Mouse (Mus musculus) c-Kit-positive CD71-positive TER-119-negative erythroid progenitor cells, embryonic 14.5 days (primary cell): ENCODE results near the gene Ctsw.
A peak's percentile ranks its signal among the peaks of the same experiment; 100 is the strongest.

Experiments
- DNase-seq: peaks from one replicate; pipeline ENCODE4 v3.0.0-alpha.2; 2013; ENCODE audit warnings: low read depth

Gene Ctsw

DNA sequence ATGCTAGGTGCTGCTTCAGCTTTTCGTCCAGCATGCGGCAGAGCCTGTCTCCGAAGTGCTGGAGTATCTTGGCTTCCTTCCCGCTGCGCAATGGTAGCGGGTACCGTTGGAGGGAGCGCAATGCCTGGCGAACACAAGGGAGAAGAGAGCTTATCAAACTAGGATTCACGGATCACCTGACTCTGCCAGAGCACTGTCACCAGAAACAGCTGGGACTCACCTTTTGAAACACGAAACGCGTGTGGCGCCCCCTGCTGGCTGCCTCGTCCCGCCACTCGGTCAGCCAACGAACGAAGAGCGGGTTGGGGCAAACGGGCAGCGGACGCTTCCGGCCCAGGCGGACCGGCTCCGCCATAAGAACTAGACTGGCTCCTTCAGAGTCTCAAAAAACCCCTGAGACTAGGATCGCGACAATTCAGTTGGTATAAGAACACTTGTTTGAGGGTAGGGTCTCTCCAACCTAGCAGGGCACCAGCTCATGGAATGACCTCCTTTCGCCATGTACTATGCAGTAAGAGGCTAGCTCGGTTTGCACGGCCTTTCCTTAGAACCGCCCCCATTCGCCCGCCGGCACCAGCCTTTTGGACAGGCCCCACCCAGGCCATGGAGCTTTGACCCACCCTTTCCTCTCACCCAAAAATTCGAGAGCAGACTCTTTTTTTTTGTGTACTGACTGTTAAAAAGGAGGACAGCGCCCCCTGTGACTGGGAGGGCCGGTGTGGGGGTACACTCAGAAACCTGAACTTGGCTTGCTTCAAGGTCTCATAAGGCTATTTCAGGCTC is 19.7 kb upstream of the Ctsw start, which contains the start of gene Mus81:
TSS of gene Mus81 (minus strand) at position 635 of the 783 bp plus-strand sequence.
- DNase-seq = peak; percentile 98

DNA sequence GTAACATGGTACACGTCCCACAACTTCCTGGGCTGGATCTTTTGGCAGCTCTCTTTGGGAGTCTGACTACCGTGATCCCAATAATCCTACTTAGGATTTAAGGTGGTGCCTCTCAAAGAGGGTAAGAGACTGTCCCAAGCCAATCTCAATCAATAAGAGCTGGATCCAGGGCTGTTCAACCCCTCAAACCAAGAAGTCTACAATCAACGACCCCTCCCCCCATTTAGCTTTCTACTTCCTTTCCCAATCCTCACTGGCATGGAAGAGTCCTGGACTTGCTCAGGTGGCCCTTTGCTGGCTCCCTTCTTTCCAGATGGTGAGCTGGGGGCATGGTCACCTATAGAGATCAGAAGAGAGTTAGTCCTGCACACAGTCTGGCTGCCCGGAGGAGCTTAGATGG is 18.5 kb upstream of the Ctsw start:
- no peak for DNase-seq

DNA sequence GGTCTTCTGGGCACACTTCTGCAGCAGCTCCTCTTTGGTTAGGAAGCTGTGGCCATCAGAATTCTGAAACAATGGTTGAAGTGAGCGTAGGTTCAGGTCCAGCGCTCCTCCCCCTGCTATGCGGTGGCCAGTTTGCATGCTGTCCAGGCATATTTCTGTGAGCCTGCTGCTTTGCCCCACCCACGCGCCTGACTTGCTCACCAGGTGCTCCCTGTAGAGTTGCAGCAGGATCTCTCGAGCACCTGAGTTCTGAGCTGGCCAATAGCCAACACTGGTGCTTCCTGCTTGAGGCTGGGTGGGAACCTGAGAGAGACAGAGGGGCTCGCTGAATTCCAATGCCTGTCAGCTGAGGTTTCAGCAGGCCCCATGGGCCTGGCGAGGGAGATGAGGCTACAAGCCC is 18.0 kb upstream of the Ctsw start:
- DNase-seq = no peak

DNA sequence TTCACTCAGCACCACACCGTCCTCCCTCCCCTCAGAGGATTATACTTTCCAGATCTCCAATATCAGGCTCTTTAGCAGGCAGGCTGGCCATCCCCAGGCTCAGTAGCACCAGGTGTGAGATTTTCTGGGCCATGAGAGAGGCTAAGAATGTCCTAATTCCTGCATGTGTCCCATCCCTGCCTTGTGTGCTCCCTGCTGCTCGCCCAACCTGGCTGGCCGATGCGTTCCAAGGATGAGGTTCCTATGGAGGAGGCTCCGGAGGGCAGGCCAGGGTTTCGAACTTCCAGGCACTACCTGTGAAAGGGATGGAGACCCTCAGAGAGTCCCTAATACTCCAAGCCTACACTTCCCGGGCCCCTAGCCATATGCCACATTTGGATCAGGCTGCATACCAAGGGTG is 17.5 kb upstream of the Ctsw start:
- DNase-seq = no peak

DNA sequence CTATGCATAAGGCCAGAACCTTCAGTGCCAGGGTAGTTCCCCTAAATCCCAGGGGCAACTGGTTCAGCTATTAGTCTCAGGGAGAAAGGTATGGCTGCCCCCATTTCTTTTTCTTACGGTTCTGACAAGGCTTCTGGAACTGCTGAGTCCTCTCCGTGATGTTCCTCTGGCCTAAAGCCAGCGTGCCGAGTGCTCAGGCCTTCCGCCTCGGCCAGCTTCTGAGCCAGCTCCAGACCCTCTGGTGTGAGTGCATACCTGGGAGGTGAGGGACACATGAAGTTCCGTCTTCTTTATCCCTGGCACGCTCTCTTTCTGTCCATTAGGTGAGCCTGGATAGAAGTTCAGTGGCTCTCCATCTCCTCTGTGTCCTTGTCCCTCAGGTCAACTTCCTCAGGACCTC is 17.1 kb upstream of the Ctsw start:
- no peak for DNase-seq

DNA sequence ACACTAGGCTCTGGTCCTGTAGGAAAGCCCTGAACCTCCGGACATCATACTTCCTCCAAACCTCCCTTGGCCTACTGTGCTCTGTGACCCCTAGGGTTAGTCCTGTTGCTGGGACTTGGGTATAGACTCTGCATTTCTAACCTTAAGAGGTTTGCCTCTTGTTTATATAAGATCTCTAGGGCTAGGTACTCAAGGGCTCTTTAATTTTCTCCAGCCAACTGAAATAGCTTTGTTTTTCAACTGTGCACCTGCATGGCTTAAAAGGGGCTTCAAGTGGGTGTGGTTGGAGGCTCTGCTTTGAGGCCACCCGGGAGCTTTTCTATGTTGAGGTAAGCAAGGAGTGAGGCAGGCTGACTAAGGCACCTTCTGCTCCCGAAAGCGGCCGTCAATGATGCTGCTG is 16.2 kb upstream of the Ctsw start:
- DNase-seq = no peak

DNA sequence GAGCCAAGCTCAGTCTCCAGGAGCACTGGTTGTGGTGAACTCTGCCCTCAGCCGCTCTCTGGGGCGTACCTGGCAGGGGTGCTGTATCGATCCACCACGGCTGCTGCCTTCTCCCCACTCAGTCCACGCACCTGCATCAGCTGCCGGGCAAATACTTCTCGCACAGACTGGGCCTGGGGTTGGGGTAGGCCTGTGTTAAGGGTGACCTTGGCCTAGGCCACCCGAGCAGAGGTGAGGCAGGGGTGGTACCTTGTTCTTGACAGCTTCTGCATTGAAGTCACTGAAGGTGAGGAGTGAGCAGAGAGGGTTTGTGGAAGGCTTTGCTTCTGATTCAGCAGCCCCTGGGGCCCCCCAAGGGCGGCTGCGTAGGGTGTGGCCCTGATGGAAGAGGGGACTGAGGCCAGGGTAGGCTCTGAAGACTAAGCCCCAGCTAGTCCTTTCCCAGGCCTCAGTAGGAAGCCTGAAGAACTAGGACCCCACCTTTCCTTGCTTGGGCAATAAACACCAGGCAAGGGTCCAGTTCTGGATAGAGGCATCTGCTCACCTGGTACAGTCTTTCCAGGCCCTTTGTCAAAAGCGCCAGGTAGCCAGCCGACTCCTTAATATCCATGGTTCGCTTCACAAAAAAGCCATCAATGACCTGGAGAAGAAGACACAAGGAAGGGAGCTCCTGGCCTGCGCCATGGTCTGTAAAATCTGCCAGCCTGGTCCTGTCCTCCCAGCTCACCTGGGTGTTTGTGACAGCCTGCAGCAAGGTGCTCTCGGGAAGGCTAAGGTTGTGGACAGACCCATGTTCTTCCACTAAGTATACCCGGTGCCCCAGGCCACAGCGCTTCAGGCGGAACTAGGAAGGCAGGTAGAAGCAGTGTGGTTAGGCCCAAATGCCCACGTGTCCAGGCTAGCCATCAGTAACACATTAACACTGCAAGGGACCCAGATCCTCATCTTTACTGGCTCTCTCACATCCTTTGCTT is 15.4 kb upstream of the Ctsw start:
- DNase-seq = no peak

DNA sequence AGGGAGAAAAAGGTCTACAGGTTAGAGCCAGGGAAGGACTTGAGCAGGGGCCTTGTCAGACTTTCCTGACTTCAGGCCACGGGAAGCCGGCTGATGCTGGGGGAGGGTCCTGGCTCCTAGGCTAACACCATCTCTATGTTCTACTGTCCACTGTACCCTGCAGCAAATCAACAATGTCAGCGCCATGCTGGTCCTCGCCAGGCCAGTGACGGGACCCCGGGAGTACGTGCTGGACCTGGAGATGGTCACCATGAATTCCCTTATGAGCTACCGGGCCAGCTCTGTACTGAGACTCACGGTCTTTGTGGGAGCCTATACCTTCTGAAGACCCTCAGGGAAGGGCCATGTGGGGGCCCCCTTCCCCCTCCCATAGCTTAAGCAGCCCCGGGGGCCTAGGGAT is 13.1 kb upstream of the Ctsw start:
- no peak for DNase-seq

DNA sequence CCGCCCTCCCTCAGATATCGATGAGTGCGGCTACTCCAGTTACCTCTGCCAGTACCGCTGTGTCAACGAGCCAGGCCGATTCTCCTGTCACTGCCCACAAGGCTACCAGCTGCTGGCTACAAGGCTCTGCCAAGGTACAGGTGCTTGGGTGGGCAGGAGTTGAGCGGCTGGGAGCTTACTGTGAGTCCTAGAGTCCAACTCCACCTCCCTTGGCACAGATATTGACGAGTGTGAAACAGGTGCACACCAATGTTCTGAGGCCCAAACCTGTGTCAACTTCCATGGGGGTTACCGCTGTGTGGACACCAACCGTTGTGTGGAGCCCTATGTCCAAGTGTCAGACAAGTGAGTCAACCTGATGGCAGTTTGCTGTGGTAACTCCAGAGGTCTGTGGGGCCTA is 11.7 kb upstream of the Ctsw start:
- DNase-seq = no peak

DNA sequence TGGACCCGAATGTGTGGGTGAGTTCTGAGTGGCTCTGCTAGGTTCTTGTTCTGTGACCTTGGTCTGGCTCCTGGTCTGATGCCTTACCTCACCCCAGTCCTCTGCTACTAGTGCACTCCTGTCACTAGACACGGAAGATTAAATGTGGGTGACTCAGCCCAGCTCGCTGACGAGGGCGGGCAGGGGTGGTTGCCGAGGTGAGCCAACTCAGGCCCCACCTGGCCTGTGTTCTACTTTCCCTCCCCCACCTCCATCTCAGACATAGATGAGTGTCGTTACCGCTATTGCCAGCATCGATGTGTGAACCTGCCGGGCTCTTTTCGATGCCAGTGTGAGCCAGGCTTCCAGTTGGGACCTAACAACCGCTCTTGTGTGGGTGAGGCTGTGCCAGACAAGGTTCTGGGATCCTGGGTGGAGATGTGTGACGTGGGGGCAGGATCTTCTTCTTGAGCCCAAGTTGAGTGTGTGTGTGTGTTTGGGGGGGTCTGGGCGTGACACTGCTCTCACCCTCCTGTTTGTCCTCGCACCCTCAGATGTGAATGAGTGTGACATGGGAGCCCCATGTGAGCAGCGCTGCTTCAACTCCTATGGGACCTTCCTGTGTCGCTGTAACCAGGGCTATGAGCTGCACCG is 9.5 kb upstream of the Ctsw start:
- DNase-seq = no peak

DNA sequence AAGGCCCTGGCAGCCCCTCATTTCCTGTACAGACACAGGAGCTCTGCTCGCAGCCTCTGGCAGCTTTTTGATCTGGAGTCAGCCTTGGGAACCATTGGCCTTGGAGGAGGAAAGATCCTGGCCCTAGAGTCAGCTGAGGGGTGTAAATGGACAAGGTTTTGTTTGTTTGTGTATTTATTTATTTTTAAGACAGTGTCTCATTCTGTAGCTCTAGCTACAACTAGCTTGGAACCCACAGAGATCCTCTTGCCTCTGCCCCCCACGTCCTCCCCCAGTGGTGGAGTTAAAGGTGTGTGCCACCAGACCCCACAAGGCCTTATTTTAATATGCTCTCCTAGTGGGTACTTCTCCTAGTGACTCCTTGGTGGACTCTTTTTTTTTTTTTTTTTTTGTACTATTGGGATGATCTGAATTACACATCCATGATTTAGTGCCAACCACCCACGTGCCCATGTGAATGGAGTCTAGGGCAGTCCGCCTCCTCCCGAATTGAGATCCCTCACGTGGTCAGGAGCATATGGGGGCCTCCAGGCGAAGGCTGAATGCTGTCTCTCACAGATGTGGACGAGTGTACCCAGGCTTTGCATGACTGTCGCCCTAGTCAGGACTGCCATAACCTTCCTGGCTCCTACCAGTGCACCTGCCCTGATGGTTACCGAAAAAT is 8.8 kb upstream of the Ctsw start:
- DNase-seq = no peak

DNA sequence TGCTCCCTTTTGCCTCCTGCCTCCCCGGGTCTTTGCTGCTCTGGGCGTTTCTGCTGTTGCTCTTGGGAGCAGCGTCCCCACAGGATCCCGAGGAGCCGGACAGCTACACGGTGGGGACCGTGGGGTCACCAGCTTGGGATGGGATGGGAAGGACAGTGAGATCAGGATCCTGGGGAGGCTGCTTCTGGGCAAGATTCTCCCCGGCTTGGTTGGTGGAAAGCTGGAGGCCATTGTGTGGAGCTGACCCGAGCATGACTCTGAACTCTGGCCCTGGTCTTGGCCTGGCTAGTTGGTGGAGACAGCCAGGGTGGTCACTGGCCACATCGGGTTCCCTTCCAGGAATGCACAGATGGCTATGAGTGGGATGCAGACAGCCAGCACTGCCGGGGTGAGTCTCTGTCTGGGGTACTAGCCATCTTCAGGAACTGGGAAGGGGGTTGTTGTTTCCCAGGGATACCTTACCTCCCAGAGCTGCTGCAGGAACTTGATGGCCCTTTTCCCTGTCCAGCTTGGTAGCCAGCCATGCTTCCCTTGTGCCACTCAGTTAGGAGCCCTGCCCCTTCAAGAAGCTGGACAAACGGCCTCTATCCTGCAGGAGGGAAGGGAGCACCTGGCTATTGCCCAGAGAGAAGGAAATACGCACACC is 6.9 kb upstream of the Ctsw start:
- no peak for DNase-seq

DNA sequence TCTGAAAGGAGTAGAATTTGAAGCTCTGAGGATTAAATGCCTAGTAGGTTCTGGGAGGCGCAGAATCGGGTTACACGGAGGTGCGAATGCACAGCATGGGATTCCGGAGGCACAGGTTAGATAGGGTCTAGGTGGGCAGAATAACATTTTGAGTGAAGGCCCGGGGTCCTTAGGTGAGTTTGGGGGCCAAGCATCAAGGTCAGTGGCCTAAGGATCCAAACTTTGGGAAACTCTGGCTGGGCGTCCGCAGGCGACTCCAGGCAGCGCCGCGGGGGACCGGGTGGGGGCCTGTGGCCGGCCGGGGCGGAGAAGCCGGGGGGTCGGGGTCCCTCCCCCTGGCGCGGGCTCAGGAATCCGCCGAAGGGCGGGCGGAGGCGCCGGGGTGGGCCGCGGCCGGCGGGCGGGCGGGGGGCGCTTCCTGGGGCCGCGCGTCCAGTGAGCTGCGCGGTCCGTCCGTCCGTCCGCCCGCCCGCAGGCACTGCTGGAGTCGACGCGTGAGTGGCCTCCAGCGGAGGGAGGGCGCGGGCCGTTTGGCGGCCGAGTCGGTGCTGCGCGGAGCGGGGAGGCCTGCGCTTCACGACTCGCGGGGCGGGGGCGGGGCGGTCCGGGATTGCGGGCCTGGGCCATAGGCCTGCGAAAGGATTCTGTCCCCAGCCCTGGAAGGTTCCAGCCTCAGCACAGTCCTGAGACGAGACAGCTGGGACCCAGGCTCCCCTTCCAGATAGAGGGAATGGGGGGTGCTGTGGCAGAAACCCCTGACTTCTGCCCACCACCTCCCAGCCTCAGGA is 6.2 kb upstream of the Ctsw start:
- no peak for DNase-seq

DNA sequence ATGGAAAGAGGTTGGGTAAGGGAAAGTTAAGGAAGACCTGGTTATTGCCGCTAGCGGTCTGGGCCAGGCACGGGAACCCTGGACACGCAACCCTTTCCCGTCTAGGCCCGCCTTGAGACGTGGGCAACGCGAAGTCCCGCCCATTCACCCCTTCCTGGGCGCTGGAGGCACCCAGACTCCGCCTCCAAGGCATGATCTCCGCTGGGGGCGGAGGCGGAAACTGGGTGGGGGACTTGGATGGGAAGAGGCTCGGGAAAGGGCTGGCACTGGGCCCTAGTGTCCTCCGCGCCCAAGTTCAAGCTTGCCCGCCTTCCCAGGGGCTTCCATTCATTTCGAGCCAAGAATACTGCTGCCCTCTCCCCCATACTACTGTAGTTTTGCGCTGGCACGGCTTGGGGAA is 5.4 kb upstream of the Ctsw start, which contains the start of gene Efemp2:
TSS of gene Efemp2 (plus strand) at position 235 of the 400 bp plus-strand sequence.
- DNase-seq = peak; percentile 54

DNA sequence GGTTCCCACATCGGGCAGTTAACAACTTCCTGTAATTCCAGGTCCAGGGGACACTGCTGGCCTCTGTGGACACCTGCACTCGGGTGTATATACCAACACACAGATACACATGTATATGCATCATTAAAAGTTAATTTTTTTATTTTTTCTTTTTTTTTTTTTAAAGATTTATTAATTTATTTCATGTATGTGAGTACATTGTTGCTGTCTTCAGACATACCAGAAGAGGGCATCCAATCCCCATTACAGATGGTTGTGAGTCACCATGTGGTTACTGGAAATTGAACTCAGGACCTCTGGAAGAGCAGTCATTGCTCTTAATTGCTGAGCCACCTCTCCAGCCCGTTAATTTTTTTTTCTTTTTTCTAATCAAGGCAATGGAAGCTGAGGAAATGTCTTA is 4.5 kb upstream of the Ctsw start:
- DNase-seq = no peak

DNA sequence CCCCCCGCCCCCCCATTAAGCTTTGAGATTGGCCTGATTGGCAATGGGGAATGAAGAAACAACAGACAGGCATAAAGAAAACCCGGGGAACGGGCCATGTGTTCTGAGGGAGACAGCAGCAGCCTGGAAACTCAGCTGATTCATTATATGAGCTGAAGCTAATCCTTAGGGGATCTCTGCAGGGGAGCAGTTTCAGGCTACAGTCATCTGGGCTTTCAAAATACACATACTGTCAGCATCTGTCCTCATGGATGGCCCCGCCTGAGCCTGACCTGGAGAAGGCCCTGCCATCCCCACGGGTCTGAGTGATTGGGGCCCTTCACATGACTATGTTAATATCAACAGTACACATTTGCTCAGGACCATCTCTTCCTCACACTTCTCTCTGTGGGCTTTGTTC is 3.5 kb upstream of the Ctsw start:
- DNase-seq = no peak

DNA sequence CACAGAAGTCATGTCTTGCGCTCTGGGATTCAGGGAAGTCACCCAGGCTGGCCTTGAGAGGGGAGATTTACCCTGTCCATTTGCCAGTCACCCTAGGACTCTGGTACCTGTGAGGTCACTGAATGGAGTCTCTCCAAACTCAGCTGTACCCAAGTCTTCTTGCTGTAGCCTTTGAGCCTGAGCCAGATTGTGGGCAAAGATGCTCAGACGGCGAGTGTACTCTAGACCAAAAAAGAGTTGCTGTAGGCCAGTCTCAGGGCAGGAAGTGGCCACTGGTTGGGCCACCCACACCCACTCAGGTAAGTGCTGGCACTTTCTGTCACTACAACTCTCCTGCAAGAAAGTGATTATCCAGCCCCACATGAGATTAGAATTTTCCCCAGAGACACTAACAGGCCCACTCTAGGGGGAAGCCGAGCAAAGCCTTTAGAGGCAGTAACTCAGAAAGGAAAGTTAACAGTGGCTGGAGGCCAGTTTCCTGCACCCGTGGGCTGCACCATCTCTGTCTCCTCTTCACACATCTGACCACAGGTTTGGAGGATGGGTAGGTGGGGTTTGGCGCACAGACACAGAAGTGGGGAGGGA is 1.3 kb downstream of the Ctsw start:
- no peak for DNase-seq

DNA sequence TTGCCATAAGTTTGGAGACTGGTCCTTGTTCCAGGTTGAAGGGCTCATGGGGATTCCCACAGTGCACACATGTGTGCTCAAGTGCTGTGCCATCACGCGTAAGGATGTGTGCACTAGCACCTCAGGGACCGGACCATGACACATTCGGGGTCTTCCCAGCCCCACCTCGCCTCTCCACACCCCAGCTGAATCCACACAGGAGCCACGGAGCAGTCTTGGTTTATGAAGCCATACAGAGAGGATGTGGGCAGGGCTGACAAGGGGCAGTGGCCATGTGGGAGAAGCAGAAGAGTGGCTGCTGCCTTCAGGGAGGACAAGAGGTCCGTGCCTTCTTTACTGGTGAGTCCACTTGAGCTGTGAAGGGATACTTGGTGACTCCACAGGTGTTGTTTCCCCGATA is 3.3 kb downstream of the Ctsw start:
- DNase-seq = no peak

DNA sequence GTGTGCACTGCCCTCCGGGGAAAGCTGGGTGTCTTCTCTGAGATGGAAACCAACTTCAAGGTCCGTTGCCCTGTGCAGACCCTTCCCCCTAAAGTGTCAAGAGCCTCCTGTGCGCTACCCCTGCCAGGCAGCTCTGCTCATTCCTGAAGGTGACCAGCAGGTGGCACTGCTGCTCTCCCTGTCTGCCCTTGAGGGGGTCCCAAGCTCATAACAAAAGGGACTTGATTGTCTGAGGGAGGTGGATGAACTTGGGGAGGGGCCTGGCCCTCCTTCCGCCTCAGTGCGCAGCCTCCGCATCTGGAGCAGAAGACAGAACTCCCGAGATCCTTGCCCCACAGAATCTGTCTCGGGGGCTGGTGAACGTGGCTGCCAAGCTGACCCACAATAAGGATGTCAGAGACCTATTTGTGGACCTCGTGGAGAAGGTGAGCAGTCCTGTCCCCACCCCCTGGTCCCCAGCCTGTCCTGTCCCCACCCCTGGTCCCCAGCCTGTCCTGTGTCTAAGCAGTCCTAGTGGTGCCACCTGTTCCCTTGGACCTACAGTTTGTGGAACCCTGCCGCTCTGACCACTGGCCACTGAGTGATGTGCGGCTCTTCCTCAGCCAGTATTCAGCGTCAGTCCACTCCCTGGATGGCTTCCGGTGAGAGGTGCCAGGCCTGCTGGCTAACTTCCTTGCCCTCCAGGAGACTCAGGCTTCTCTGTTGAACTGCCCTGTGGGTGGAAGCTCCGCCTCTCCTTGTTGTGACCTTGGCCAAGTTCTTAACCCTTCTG is 4.3 kb downstream of the Ctsw start:
- no peak for DNase-seq

DNA sequence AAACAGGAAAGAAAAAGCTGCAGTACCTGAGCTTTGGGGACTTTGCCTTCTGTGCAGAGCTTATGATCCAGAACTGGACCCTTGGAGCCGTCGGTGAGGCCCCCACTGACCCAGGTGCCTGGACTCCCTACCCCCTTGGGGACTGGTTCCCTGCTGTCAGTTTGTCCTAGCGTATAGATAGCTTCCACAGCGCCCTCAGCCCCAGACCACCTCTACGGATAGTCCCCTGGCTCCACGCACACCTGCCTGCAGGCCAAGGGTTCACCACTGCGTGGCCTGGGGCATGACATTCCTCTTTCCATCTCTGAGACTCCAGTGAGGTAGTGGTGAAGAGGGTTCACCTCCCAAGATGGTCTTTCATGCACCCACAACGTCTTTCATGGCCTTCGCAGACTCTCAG is 5.1 kb downstream of the Ctsw start:
- no peak for DNase-seq
